Mouse (Mus musculus) heart, postnatal 0 days (tissue): ENCODE results near the gene Birc5. TPM values are rescaled to one million over a fixed set of nuclear protein-coding genes. Genes with fewer than 3 reads are reported as not detected.

ENCODE experiments used
- ATAC-seq: fragments of 200-750 bp; cut with Nextera tagmentation; 2 replicates; pipeline ENCODE4 v1.8.0; 2017; ENCODE audit warnings: low read depth, moderate number of reproducible peaks, moderate library complexity; ENCODE audit not compliant: insufficient read depth
- DNase-seq: peaks from one replicate; pipeline ENCODE4 v3.0.0-alpha.2; 2016; ENCODE audit warnings: low spot score
- H3K27ac ChIP-seq: fragments of 300-500 bp; sonication (generic); 2 replicates; pipeline ENCODE4 v1.5.1; 2014; ENCODE audit warnings: low read depth, mild to moderate bottlenecking
- H3K27me3 ChIP-seq: fragments of 300-500 bp; sonication (generic); 2 replicates; pipeline ENCODE4 v1.6.1; 2014; ENCODE audit warnings: low read length, mixed read lengths; ENCODE audit not compliant: control insufficient read depth, insufficient read depth
- H3K36me3 ChIP-seq: fragments of 300-500 bp; sonication (generic); replicated peaks from 2 replicates; pipeline ENCODE4 v1.6.1; 2014; ENCODE audit warnings: low read length, mixed read lengths; ENCODE audit not compliant: control insufficient read depth, insufficient read depth
- H3K4me1 ChIP-seq: fragments of 300-500 bp; sonication (generic); 2 replicates; pipeline ENCODE4 v1.6.1; 2014; ENCODE audit warnings: antibody characterized with exemption; ENCODE audit not compliant: control insufficient read depth, insufficient read depth
- H3K4me2 ChIP-seq: fragments of 300-500 bp; sonication (generic); 2 replicates; pipeline ENCODE4 v1.6.1; 2014; ENCODE audit warnings: low read depth, mild to moderate bottlenecking, low read length, moderate library complexity
- H3K4me3 ChIP-seq: fragments of 300-500 bp; sonication (generic); 2 replicates; pipeline ENCODE4 v1.5.1; 2014; ENCODE audit warnings: low read depth, low read length
- H3K9ac ChIP-seq: fragments of 300-500 bp; sonication (generic); replicated peaks from 2 replicates; pipeline ENCODE4 v1.6.1; 2014; ENCODE audit warnings: low read depth, low read length, mixed read lengths
- H3K9me3 ChIP-seq: fragments of 300-500 bp; sonication (generic); replicated peaks from 2 replicates; pipeline ENCODE4 v1.6.1; 2016; ENCODE audit warnings: low read length; ENCODE audit not compliant: control insufficient read depth
- CTCF ChIP-seq: IDR thresholded peaks from 2 replicates; pipeline ENCODE4 v1.5.1; 2016; ENCODE audit warnings: antibody characterized with exemption, control low read depth, low read depth
- EP300 ChIP-seq: IDR thresholded peaks from 2 replicates; pipeline ENCODE4 v1.6.1; 2016; ENCODE audit warnings: antibody characterized with exemption, low read depth
- WGBS: fragments of 180-500 bp; shearing (Covaris S2); extraction: QIAGEN DNeasy Blood & Tissue Kit; methylation state at CpG from one replicate; pipeline ENCODE4 v1.1.7; 2014; 5-methylcytosine and 5-hydroxymethylcytosine counted together
- polyA plus RNA-seq: library from polyadenylated mRNA; unstranded; fragments of >200 nt; fragmentation: Nextera tagmentation; extraction: Ambion mirVana; gene quantifications from 2 replicates; pipeline ENCODE4 v1.2.1, GENCODE M21; 2015
- total RNA-seq: library from RNA; depleted of rRNA; stranded (reverse); fragments of >200 nt; gene quantifications from 2 replicates; pipeline ENCODE4 v1.2.3, GENCODE M21; 2014; ENCODE audit warnings: low replicate concordance; rRNA removed

Gene Birc5
- total RNA-seq (36.1 and 56.8 TPM in 2 replicates), polyA plus RNA-seq (83.6 and 85.0 TPM in 2 replicates)

- ATAC-seq (peak; percentile 96), DNase-seq (peak; percentile 96)
- Histone ChIP-seq H3K27me3 (no peaks in the 10 kb centered on the region), H3K9ac (peak within 1 kb of the TSS; percentile 71), H3K27ac (peak within 1 kb of the TSS; percentile 91), H3K4me2 (peak within 1 kb of the TSS; percentile 93), H3K9me3 (no peaks in the 10 kb centered on the region), H3K36me3 (peaks cover 12% of the 10 kb centered on the region), H3K4me1 (peaks cover 19% of the 10 kb centered on the region), H3K4me3 (peak within 1 kb of the TSS; percentile 57)
- no peak for TF ChIP-seq EP300
- TF ChIP-seq CTCF, result no peak
- WGBS, result under 1% methylated on average over 51 of the region's 51 CpGs
Measured at GRCm38 (mm10) chr11:117848985-117849671, at the start of gene Birc5. Gene Birc5, plus strand, starts transcription at chr11:117849251.

DNA sequence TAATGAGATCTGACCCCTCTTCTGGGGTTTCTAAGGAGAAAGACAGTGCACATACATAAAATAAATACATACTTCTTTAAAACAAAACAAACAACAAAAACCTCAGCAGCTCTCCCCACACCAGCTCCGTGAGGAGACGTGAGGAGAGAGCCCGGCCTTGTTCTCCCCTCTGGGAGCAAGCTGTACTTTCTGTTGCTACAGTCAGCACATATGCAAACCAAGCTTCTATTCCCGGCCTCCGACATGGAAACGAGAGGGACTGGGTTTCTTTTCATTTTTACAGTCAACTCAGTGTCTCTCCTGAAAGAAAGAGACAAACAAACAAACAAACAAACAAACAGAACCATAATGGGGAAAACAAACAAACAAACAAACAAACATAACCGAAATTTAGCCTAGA is 49.0 kb upstream of the Birc5 start:
- no peak overlapping the region for H3K9ac ChIP-seq
- no peaks in the 10 kb centered on the region for H3K27me3 ChIP-seq
- no peaks in the 10 kb centered on the region for H3K9me3 ChIP-seq
- no peak for ATAC-seq
- WGBS, result 87% methylated on average over 7 of the region's 7 CpGs
- no peak for DNase-seq
- H3K36me3 ChIP-seq, result no peaks in the 10 kb centered on the region
- no peak overlapping the region for H3K4me3 ChIP-seq
- H3K27ac ChIP-seq, result no peak overlapping the region
- no peaks in the 10 kb centered on the region for H3K4me1 ChIP-seq
- no peak overlapping the region for H3K4me2 ChIP-seq
- TF ChIP-seq CTCF, result no peak
- no peak for TF ChIP-seq EP300

- Histone ChIP-seq H3K4me2 (no peak overlapping the region), H3K9me3 (no peaks in the 10 kb centered on the region), H3K27me3 (no peaks in the 10 kb centered on the region), H3K36me3 (no peaks in the 10 kb centered on the region), H3K4me1 (no peaks in the 10 kb centered on the region), H3K9ac (no peak overlapping the region), H3K4me3 (no peak overlapping the region), H3K27ac (no peak overlapping the region)
- ATAC-seq (no peak), DNase-seq (no peak)
- 75% methylated on average over 7 of the region's 7 CpGs for WGBS
- no peak for TF ChIP-seq CTCF
- no peak for TF ChIP-seq EP300
Measured at GRCm38 (mm10) chr11:117801650-117802049, 47.4 kb upstream of the Birc5 start.

DNA sequence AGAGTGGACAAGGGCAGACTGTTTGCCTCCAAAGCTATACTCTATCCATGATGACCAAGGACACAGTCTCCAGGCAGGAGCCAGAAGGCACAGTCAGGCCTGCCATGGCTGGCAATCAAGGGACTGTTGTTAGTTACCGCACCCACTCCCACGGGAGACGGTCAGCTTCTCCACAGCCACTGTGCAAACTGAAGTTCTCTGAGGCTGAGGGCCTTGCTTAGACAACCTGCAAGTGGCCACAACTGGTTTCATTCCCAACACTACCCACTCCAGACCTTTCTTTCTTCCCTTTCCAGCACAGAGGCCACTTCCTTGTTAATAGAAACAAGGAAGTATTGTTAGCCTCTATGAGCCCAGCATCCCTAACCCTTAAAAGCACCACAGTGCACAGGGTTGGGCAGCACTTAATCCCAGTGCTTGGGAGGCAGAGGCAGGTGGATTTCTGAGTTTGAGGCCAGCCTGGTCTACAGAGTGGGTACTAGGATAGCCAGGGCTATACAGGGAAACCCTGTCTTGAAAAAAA is 45.8 kb upstream of the Birc5 start:
- ATAC-seq, result no peak
- 87% methylated on average over 3 of the region's 3 CpGs for WGBS
- TF ChIP-seq EP300 (no peak), CTCF (no peak)

GRCm38 (mm10) chr11:117806781-117807180 is 42.3 kb upstream of the Birc5 start:
- H3K4me3 ChIP-seq, result no peak overlapping the region
- no peak overlapping the region for H3K4me2 ChIP-seq
- WGBS, result 91% methylated on average over 6 of the region's 6 CpGs
- H3K27ac ChIP-seq, result no peak overlapping the region
- TF ChIP-seq EP300 (no peak), CTCF (no peak)
- H3K4me1 ChIP-seq, result peaks cover 11% of the 10 kb centered on the region; the same call in 1 of the 2 replicates
- H3K36me3 ChIP-seq, result no peaks in the 10 kb centered on the region
- no peak for DNase-seq
- no peak overlapping the region for H3K9ac ChIP-seq
- no peak for ATAC-seq
- no peaks in the 10 kb centered on the region for H3K9me3 ChIP-seq
- no peaks in the 10 kb centered on the region for H3K27me3 ChIP-seq

More for the DNA sequence above, 45.8 kb upstream of the Birc5 start:
- DNase-seq, result no peak
- Histone ChIP-seq H3K9ac (no peak overlapping the region), H3K9me3 (no peaks in the 10 kb centered on the region), H3K4me3 (no peak overlapping the region), H3K4me2 (no peak overlapping the region), H3K27me3 (no peaks in the 10 kb centered on the region), H3K4me1 (no peaks in the 10 kb centered on the region), H3K27ac (no peak overlapping the region), H3K36me3 (no peaks in the 10 kb centered on the region)
